Mouse (Mus musculus) myocyte (in vitro differentiated cells): ENCODE results near the gene Tdrd6. TPM values are rescaled to one million over a fixed set of nuclear protein-coding genes. Genes with fewer than 3 reads are reported as not detected.

Experiments
- H3K27me3 ChIP-seq: one replicate; pipeline ENCODE4 v1.6.1; 2011; ENCODE audit not compliant: control insufficient read depth, insufficient read depth, insufficient read length
- H3K36me3 ChIP-seq: one replicate; pipeline ENCODE4 v1.6.1; 2011; ENCODE audit not compliant: control insufficient read depth, insufficient read depth
- H3K4me2 ChIP-seq: one replicate; pipeline ENCODE4 v1.6.1; 2011; ENCODE audit warnings: low read depth, control low read depth
- H3K4me3 ChIP-seq: one replicate; pipeline ENCODE4 v1.5.1; 2011; ENCODE audit warnings: mild to moderate bottlenecking, control low read depth, moderate library complexity
- H3K79me2 ChIP-seq: one replicate; pipeline ENCODE4 v1.6.1; 2011; ENCODE audit not compliant: control insufficient read depth, insufficient read depth
- H3ac ChIP-seq: one replicate; pipeline ENCODE4 v1.6.1; 2011; ENCODE audit not compliant: control insufficient read depth, insufficient read length
- CEBPB ChIP-seq: IDR thresholded peaks from 2 replicates; pipeline ENCODE4 v1.6.1; 2011; ENCODE audit warnings: mild to moderate bottlenecking, moderate library complexity; ENCODE audit not compliant: poor library complexity, insufficient read depth, severe bottlenecking
- E2F4 ChIP-seq: IDR thresholded peaks from one replicate; pipeline ENCODE4 v1.6.1; 2011; ENCODE audit warnings: mild to moderate bottlenecking, control low read depth, moderate library complexity; ENCODE audit not compliant: insufficient read depth
- MAX ChIP-seq: IDR thresholded peaks from one replicate; pipeline ENCODE4 v1.6.1; 2011; ENCODE audit warnings: low read depth, mild to moderate bottlenecking, control low read depth
- MYOD1 ChIP-seq, 3 experiments: IDR thresholded peaks; one replicate each; pipeline ENCODE4 v1.6.1; 2011; ENCODE audit warnings: control low read depth in 2 of 3, low read depth in 2 of 3, mild to moderate bottlenecking in 2 of 3, moderate library complexity in 1 of 3; ENCODE audit not compliant: insufficient read length in 2 of 3, control insufficient read depth in 1 of 3
- MYOG ChIP-seq, 3 experiments: IDR thresholded peaks; one replicate each; pipeline ENCODE4 v1.6.1; 2011; ENCODE audit warnings: control low read depth in 2 of 3, low read depth in 2 of 3, mild to moderate bottlenecking in 2 of 3; ENCODE audit not compliant: insufficient read length in 2 of 3, control insufficient read depth in 1 of 3, insufficient read depth in 1 of 3
- POLR2A ChIP-seq: IDR thresholded peaks from one replicate; pipeline ENCODE4 v1.6.1; 2011; ENCODE audit warnings: low read depth, mild to moderate bottlenecking, control low read depth, moderate library complexity; ENCODE audit not compliant: insufficient read length
- POLR2AphosphoS2 ChIP-seq: IDR thresholded peaks from one replicate; pipeline ENCODE4 v1.6.1; 2011; ENCODE audit warnings: low read depth, control low read depth; ENCODE audit not compliant: insufficient read length
- REST ChIP-seq: IDR thresholded peaks from one replicate; pipeline ENCODE4 v1.6.1; 2011; ENCODE audit warnings: mild to moderate bottlenecking, control low read depth, moderate library complexity; ENCODE audit not compliant: insufficient read depth, insufficient read length
- SRF ChIP-seq: IDR thresholded peaks from one replicate; pipeline ENCODE4 v1.6.1; 2011; ENCODE audit warnings: low read depth; ENCODE audit not compliant: control insufficient read depth, insufficient read length
- TCF12 ChIP-seq: IDR thresholded peaks from one replicate; pipeline ENCODE4 v1.6.1; 2011; ENCODE audit warnings: mild to moderate bottlenecking, control low read depth; ENCODE audit not compliant: poor library complexity, insufficient read depth, severe bottlenecking
- TCF3 ChIP-seq: IDR thresholded peaks from one replicate; pipeline ENCODE4 v1.6.1; 2011; ENCODE audit warnings: low read depth, control low read depth; ENCODE audit not compliant: insufficient read length
- USF1 ChIP-seq: IDR thresholded peaks from one replicate; pipeline ENCODE4 v1.6.1; 2011; ENCODE audit warnings: low read depth, mild to moderate bottlenecking, control low read depth, moderate library complexity
- polyA plus RNA-seq: library from polyadenylated mRNA; unstranded; fragments of >200 nt; fragmentation: generic; extraction: Trizol; gene quantifications from one replicate; pipeline ENCODE4 v1.2.1, GENCODE M21; 2012; ENCODE audit warnings: missing spikeins

Tdrd6 gene
- polyA plus RNA-seq, 1 experiment: 0.08 TPM

- H3K79me2 ChIP-seq: no peaks in the 10 kb centered on the region
- H3K4me3 ChIP-seq: no peak overlapping the region
- H3K36me3 ChIP-seq: no peaks in the 10 kb centered on the region
- H3K4me2 ChIP-seq: no peak overlapping the region
- TF ChIP-seq POLR2A (no peak), E2F4 (no peak), MYOG (IDR thresholded peaks at IDR 0.05; ENCODE audit: control insufficient read depth in 1 of 3, insufficient read depth in 1 of 3, insufficient read length in 2 of 3, low read depth in 2 of 3) (no peak), MAX (no peak), POLR2AphosphoS2 (no peak), CEBPB (no peak), MYOD1 (IDR thresholded peaks at IDR 0.05; ENCODE audit: control insufficient read depth in 1 of 3, insufficient read length in 2 of 3, low read depth in 2 of 3) (no peak), REST (no peak), SRF (no peak), USF1 (no peak), TCF3 (no peak), TCF12 (no peak)
- no peak overlapping the region for H3ac ChIP-seq
- no peaks in the 10 kb centered on the region for H3K27me3 ChIP-seq
Observed at GRCm38 (mm10) chr17:43640825-43641224, 10.7 kb upstream of the Tdrd6 start.

GRCm38 (mm10) chr17:43637146-43637545, 7.0 kb upstream of the Tdrd6 start:
- TF ChIP-seq CEBPB (no peak), USF1 (no peak), TCF12 (no peak), SRF (no peak), POLR2AphosphoS2 (no peak)
- Histone ChIP-seq H3K27me3 (no peaks in the 10 kb centered on the region), H3K36me3 (no peaks in the 10 kb centered on the region), H3K79me2 (no peaks in the 10 kb centered on the region), H3K4me3 (no peak overlapping the region), H3ac (no peak overlapping the region), H3K4me2 (no peak overlapping the region)

GRCm38 (mm10) chr17:43630427-43630760, 295 bp upstream of the Tdrd6 start:
- no peaks in the 10 kb centered on the region for H3K36me3 ChIP-seq
- no peak for TF ChIP-seq MAX
- no peak for TF ChIP-seq E2F4
- TF ChIP-seq CEBPB: no peak
- no peak for TF ChIP-seq TCF3
- no peak overlapping the region for H3K4me2 ChIP-seq
- no peaks in the 10 kb centered on the region for H3K79me2 ChIP-seq
- no peak overlapping the region for H3K4me3 ChIP-seq
- no peak overlapping the region for H3ac ChIP-seq
- no peaks in the 10 kb centered on the region for H3K27me3 ChIP-seq

- Histone ChIP-seq H3K27me3 (no peaks in the 10 kb centered on the region), H3K36me3 (no peaks in the 10 kb centered on the region), H3ac (no peak overlapping the region), H3K4me3 (no peak overlapping the region), H3K4me2 (no peak overlapping the region), H3K79me2 (no peaks in the 10 kb centered on the region)
- no peak for TF ChIP-seq MYOD1 (IDR thresholded peaks at IDR 0.05; ENCODE audit: control insufficient read depth in 1 of 3, insufficient read length in 2 of 3, low read depth in 2 of 3)
- TF ChIP-seq MAX: no peak
- no peak for TF ChIP-seq SRF
- TF ChIP-seq POLR2AphosphoS2: no peak
- TF ChIP-seq REST: no peak
- TF ChIP-seq CEBPB: no peak
- no peak for TF ChIP-seq POLR2A
- TF ChIP-seq TCF3: no peak
- TF ChIP-seq USF1: no peak
- no peak for TF ChIP-seq TCF12
- TF ChIP-seq E2F4: no peak
- no peak for TF ChIP-seq MYOG (IDR thresholded peaks at IDR 0.05; ENCODE audit: control insufficient read depth in 1 of 3, insufficient read depth in 1 of 3, insufficient read length in 2 of 3, low read depth in 2 of 3)
Observed at GRCm38 (mm10) chr17:43629026-43629495, 1.0 kb downstream of the Tdrd6 start.

GRCm38 (mm10) chr17:43628246-43628645, 1.9 kb downstream of the Tdrd6 start:
- Histone ChIP-seq H3K4me2 (no peak overlapping the region), H3ac (no peak overlapping the region), H3K27me3 (no peaks in the 10 kb centered on the region), H3K4me3 (no peak overlapping the region), H3K79me2 (no peaks in the 10 kb centered on the region), H3K36me3 (no peaks in the 10 kb centered on the region)
- TF ChIP-seq MYOD1 (IDR thresholded peaks at IDR 0.05; ENCODE audit: control insufficient read depth in 1 of 3, insufficient read length in 2 of 3, low read depth in 2 of 3): no peak
- TF ChIP-seq E2F4: no peak
- TF ChIP-seq POLR2A: no peak
